Mouse (Mus musculus) brain, embryonic 18.5 days (tissue): ENCODE results near the gene Auts2.

Experiments used
- DNase-seq: peaks from one replicate; pipeline ENCODE4 v3.0.0-alpha.2; 2012; ENCODE audit warnings: low read depth, low spot score

Auts2 gene

GRCm38 (mm10) chr5:132186659-132187058 lies 356.5 kb downstream of the Auts2 start:
- no peak for DNase-seq

- no peak for DNase-seq
These were observed 356.9 kb downstream of the Auts2 start for GRCm38 (mm10) chr5:132186221-132186620.

GRCm38 (mm10) chr5:132184395-132185095 lies 358.6 kb downstream of the Auts2 start:
- DNase-seq, result no peak

GRCm38 (mm10) chr5:132182077-132182476 lies 361.1 kb downstream of the Auts2 start:
- DNase-seq, result no peak

GRCm38 (mm10) chr5:132170010-132170409 lies 373.1 kb downstream of the Auts2 start:
- DNase-seq, result peak; percentile 50

GRCm38 (mm10) chr5:132168805-132169204 lies 374.3 kb downstream of the Auts2 start:
- DNase-seq, result no peak

GRCm38 (mm10) chr5:132168224-132168623 lies 374.9 kb downstream of the Auts2 start:
- no peak for DNase-seq

- no peak for DNase-seq
These were observed 376.6 kb downstream of the Auts2 start for GRCm38 (mm10) chr5:132166559-132166958.

- no peak for DNase-seq
These were observed 379.2 kb downstream of the Auts2 start for GRCm38 (mm10) chr5:132163960-132164359.

- no peak for DNase-seq
These were observed 381.0 kb downstream of the Auts2 start for GRCm38 (mm10) chr5:132162206-132162533.

GRCm38 (mm10) chr5:132161338-132162205 lies 381.6 kb downstream of the Auts2 start:
- DNase-seq, result peak; percentile 46

- no peak for DNase-seq
These were observed 399.0 kb downstream of the Auts2 start for GRCm38 (mm10) chr5:132144181-132144580.

- DNase-seq, result no peak
These were observed 402.3 kb downstream of the Auts2 start for GRCm38 (mm10) chr5:132140816-132141215.

GRCm38 (mm10) chr5:132135941-132136663 lies 407.0 kb downstream of the Auts2 start:
- peak; percentile 63 for DNase-seq

- DNase-seq, result no peak
These were observed 411.2 kb downstream of the Auts2 start for GRCm38 (mm10) chr5:132131948-132132347.

GRCm38 (mm10) chr5:132130577-132130976 lies 412.6 kb downstream of the Auts2 start:
- DNase-seq, result no peak

- no peak for DNase-seq
These were observed 416.5 kb downstream of the Auts2 start for GRCm38 (mm10) chr5:132126626-132127025.

GRCm38 (mm10) chr5:132115631-132116030 lies 427.5 kb downstream of the Auts2 start:
- no peak for DNase-seq

- no peak for DNase-seq
These were observed 428.4 kb downstream of the Auts2 start for GRCm38 (mm10) chr5:132114561-132115301.

GRCm38 (mm10) chr5:132113480-132113879 lies 429.7 kb downstream of the Auts2 start:
- DNase-seq, result no peak

GRCm38 (mm10) chr5:132112666-132113065 lies 430.5 kb downstream of the Auts2 start:
- DNase-seq, result no peak

GRCm38 (mm10) chr5:132102426-132102825 lies 440.7 kb downstream of the Auts2 start:
- DNase-seq, result no peak
